Mouse (Mus musculus) erythroid progenitor cell, adult 5-6 weeks (primary cell): ENCODE results near the gene Chn1. TPM values are rescaled to one million over a fixed set of nuclear protein-coding genes. Genes with fewer than 3 reads are reported as not detected.

Source experiments
- ATAC-seq: replicated peaks from 2 replicates; pipeline ENCODE4 v1.8.0; 2016; ENCODE audit warnings: moderate number of reproducible peaks, mild to moderate bottlenecking, moderate TSS enrichment, inconsistent platforms; ENCODE audit not compliant: poor library complexity, low FRiP score, severe bottlenecking
- total RNA-seq, 2 experiments: library from RNA; stranded (forward) in 1 of 2; stranded (reverse) in 1 of 2; fragments of 150-400 nt in 1 of 2; fragments of 186-747, 209-891 nt in 1 of 2; gene quantifications; 2 replicates each; pipeline versions ENCODE4 v1.2.3 to v1.2.4; 2015 to 2017; ENCODE audit warnings: low replicate concordance in 2 of 2

The Chn1 gene
- total RNA-seq, 2 experiments from 2014 or later = not detected

- no peak for ATAC-seq
Observed at GRCm38 (mm10) chr2:73654892-73655243, 120.3 kb downstream of the Chn1 start.

GRCm38 (mm10) chr2:73654059-73654891 lies 120.9 kb downstream of the Chn1 start:
- no peak for ATAC-seq

GRCm38 (mm10) chr2:73637688-73638087 lies 137.5 kb downstream of the Chn1 start:
- no peak for ATAC-seq

GRCm38 (mm10) chr2:73636387-73636786 lies 138.8 kb downstream of the Chn1 start:
- no peak for ATAC-seq

- no peak for ATAC-seq
Observed at GRCm38 (mm10) chr2:73631816-73632215, 143.3 kb downstream of the Chn1 start.

- no peak for ATAC-seq
Observed at GRCm38 (mm10) chr2:73618486-73619052, 156.6 kb downstream of the Chn1 start.

GRCm38 (mm10) chr2:73616434-73617057 lies 158.6 kb downstream of the Chn1 start:
- no peak for ATAC-seq

GRCm38 (mm10) chr2:73615456-73615855 lies 159.7 kb downstream of the Chn1 start:
- no peak for ATAC-seq

GRCm38 (mm10) chr2:73614303-73614702 lies 160.8 kb downstream of the Chn1 start:
- ATAC-seq = no peak

GRCm38 (mm10) chr2:73612941-73613340 lies 162.2 kb downstream of the Chn1 start:
- ATAC-seq = no peak

- no peak for ATAC-seq
Observed at GRCm38 (mm10) chr2:73612367-73612914, 162.7 kb downstream of the Chn1 start.

- ATAC-seq = no peak
Observed at GRCm38 (mm10) chr2:73611798-73612197, 163.3 kb downstream of the Chn1 start.

- no peak for ATAC-seq
Observed at GRCm38 (mm10) chr2:73609724-73610210, 165.4 kb downstream of the Chn1 start.

GRCm38 (mm10) chr2:73609067-73609723 lies 166.0 kb downstream of the Chn1 start:
- ATAC-seq = no peak

- no peak for ATAC-seq
Observed at GRCm38 (mm10) chr2:73608391-73608790, 166.8 kb downstream of the Chn1 start.

GRCm38 (mm10) chr2:73607609-73608008 lies 167.5 kb downstream of the Chn1 start:
- no peak for ATAC-seq

- no peak for ATAC-seq
Observed at GRCm38 (mm10) chr2:73607146-73607545, 168.0 kb downstream of the Chn1 start.

- no peak for ATAC-seq
Observed at GRCm38 (mm10) chr2:73606616-73607015, 168.5 kb downstream of the Chn1 start.

GRCm38 (mm10) chr2:73605077-73605476 lies 170.1 kb downstream of the Chn1 start:
- ATAC-seq = no peak

- ATAC-seq = no peak
Observed at GRCm38 (mm10) chr2:73604579-73604978, 170.6 kb downstream of the Chn1 start.
